Mouse (Mus musculus): ENCODE measurements at regions not wholly inside any gene's neighbourhood (a gene's known extent, or its start where the extent isn't known, plus 50 kb on each side); places are given as distances from the start of the nearest gene placed in this dataset.

- in situ Hi-C loops (cut with MboI; ENCODE audit: low pct_unique_long_range_greater_than_20kb in 1 of 2, low sequenced_read_pairs in 2 of 2, unreplicated experiment in 1 of 2): no loop called here
Measured at GRCm38 (mm10) chr4:7722893-7723292, 515.9 kb downstream of the Car8 start.

- in situ Hi-C loops (cut with MboI; ENCODE audit: low pct_unique_long_range_greater_than_20kb in 1 of 2, low sequenced_read_pairs in 2 of 2, unreplicated experiment in 1 of 2): no loop called here
Measured at GRCm38 (mm10) chr4:7688516-7688915, 550.3 kb downstream of the Car8 start.

- in situ Hi-C loops (cut with MboI; ENCODE audit: low pct_unique_long_range_greater_than_20kb in 1 of 2, low sequenced_read_pairs in 2 of 2, unreplicated experiment in 1 of 2): no loop called here
Measured at GRCm38 (mm10) chr4:7687231-7687630, 551.6 kb downstream of the Car8 start.

- in situ Hi-C loops (cut with MboI; ENCODE audit: low pct_unique_long_range_greater_than_20kb in 1 of 2, low sequenced_read_pairs in 2 of 2, unreplicated experiment in 1 of 2): no loop called here
Measured at GRCm38 (mm10) chr4:7670795-7671105, 568.1 kb downstream of the Car8 start.

- in situ Hi-C loops (cut with MboI; ENCODE audit: low pct_unique_long_range_greater_than_20kb in 1 of 2, low sequenced_read_pairs in 2 of 2, unreplicated experiment in 1 of 2): no loop called here
Measured at GRCm38 (mm10) chr4:7669992-7670794, 568.6 kb downstream of the Car8 start.

DNA sequence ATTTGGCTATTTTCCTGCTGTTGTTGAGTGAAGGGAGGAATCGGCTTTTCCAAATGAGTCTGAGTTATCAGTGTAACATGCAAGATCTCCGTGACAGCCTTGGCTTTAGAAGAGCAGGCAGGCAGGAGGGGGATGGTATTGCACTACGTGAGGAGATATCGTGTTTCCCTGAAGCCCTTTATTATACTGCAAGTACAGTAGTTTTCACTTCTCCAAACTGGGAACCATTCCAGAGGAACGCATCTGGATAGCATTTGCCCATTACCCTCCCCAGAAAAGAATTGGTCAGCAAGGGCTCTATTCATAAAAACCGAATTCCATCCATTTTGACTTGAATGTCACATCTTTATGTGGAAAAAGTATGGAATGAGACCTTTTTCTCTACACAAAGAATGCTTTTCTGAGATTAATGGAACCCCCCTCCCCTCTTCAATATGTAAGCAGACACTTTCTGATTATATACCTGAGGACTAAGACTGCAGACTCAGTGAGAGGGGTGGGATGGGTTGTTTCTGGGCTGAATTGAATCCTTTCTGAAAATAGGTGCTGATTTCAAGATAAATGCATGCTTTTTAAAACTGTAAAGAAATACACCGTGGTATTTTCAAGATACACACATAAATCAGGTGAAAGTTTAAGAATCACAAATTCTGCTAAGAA, 571.8 kb downstream of the Car8 start:
- in situ Hi-C loops (cut with MboI; ENCODE audit: low pct_unique_long_range_greater_than_20kb in 1 of 2, low sequenced_read_pairs in 2 of 2, unreplicated experiment in 1 of 2): no loop called here

- in situ Hi-C loops (cut with MboI; ENCODE audit: low pct_unique_long_range_greater_than_20kb in 1 of 2, low sequenced_read_pairs in 2 of 2, unreplicated experiment in 1 of 2): no loop called here
Measured at GRCm38 (mm10) chr4:7642878-7643590, 595.8 kb downstream of the Car8 start.

DNA sequence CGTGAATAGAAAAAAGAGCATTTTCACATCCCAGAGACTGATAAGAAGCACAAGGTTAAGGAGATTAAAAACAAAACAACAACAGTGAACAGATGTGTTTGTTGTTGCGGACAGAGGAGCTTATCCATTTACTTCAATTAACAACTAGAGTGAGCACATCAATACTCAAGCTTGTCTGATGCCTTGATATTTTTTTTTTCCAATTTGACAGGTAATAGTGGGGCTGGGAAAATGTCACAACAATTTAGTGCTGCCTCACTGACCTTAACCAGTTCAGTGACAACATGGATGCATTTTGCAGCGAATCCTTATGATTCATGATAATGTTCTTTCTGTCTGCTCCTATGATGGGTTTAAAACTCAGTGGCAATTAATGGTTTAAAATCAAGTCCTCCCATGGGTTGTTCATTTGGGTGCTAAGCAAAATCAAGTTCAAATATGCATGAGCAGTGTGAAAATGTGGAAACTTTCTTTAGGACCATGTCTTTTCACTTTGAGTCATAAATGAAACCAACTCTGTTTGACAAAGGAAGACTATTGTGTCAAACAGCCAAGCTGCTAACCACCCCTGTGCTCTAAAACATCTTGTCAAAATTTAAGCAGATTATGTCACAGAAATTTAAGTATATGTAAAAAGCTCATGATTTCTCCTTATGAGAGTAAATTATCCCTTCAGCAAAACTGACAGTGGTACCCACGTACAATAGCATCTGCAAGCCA, 641.0 kb downstream of the Car8 start:
- in situ Hi-C loops (cut with MboI; ENCODE audit: low pct_unique_long_range_greater_than_20kb in 1 of 2, low sequenced_read_pairs in 2 of 2, unreplicated experiment in 1 of 2): no loop called here

DNA sequence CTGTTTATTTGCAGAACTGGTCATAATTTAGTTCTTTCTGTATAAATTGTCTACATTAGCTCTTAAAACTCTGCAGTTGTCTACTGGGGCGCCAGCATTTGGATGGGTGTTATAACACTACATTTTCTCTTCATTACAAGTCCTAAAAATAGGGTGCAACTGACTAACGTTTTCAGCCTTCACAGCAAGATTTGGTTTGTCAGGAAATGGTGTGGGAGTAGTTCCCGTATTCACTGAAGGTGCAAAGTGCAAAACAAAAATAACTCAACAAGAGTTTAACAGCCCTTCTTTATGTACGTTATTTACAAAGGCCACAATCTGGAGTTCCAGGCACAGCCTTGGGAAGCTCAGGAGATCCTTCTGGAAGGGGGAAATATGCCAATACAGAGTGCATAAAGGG, 642.7 kb downstream of the Car8 start:
- in situ Hi-C loops (cut with MboI; ENCODE audit: low pct_unique_long_range_greater_than_20kb in 1 of 2, low sequenced_read_pairs in 2 of 2, unreplicated experiment in 1 of 2): no loop called here

DNA sequence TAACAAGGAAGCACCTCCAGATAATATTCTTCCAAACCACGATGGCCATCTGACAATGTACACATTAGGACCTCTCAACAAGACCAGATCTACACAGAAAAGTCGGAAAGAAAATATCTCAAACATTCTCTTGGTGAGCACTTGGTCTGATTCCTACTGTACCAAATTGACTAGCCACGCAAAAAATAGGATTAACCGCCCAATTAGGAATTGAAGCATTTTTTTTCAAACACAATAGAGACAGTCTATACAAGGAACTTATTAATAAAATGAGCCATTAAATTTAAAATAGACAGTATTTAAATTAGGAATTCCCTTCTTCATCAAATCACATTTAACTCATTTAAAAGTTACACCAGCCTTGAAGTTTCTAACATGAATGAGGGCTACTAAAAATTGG, 655.0 kb downstream of the Car8 start:
- in situ Hi-C loops (cut with MboI; ENCODE audit: low pct_unique_long_range_greater_than_20kb in 1 of 2, low sequenced_read_pairs in 2 of 2, unreplicated experiment in 1 of 2): no loop called here

GRCm38 (mm10) chr4:7581931-7582330, 656.9 kb downstream of the Car8 start:
- in situ Hi-C loops (cut with MboI; ENCODE audit: low pct_unique_long_range_greater_than_20kb in 1 of 2, low sequenced_read_pairs in 2 of 2, unreplicated experiment in 1 of 2): no loop called here

- in situ Hi-C loops (cut with MboI; ENCODE audit: low pct_unique_long_range_greater_than_20kb in 1 of 2, low sequenced_read_pairs in 2 of 2, unreplicated experiment in 1 of 2): no loop called here
Measured at GRCm38 (mm10) chr4:7581220-7581916, 657.5 kb downstream of the Car8 start.

DNA sequence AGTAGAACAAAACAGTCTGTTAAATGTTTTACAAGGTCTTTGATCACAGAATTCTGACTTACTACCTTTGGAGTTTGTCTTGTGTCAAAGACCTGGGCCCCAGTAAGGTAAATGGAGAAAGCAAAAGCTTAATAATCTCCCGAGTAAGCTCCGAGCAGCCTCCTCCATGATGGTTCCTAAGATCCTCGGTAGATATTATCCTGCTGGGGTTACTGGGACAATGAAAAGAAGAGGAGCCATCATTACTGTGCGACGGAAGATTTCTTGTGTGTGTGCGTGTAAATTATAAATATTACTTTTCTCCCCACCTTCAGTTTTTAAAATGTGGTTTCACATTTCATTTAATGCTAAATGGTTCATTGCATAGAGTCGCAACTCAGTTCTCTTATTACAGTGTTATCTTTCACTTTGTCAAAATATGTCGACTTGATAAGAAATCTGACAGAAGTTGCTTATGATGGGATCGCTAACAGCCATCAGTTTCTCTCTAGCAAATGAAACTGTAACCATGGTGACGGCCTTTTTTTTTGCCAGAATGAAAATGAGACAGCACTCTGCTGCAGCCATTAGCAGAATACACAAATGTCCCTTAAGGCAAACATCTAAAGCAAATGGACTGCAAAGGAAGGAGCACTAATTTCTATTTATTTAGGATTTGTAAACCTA, 658.2 kb downstream of the Car8 start:
- in situ Hi-C loops (cut with MboI; ENCODE audit: low pct_unique_long_range_greater_than_20kb in 1 of 2, low sequenced_read_pairs in 2 of 2, unreplicated experiment in 1 of 2): no loop called here

DNA sequence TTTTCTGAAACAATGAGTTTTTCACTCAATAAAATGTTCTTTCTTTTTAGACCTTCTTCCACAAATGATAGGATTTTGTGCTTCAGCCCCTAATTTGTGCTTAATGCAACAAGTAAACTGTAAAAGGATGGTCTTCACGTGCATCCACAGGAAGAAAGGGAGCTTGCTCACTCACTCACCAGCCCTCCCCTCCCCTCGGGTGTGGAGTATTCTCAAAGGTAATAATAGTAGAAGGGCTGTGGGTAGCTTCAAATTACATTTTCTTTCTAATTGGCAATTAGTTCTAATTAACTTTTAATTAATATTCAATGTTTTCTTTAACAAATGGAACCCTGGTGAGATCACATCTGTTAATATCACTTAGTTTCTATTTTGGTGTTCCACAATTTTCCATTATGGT, 664.8 kb downstream of the Car8 start:
- in situ Hi-C loops (cut with MboI; ENCODE audit: low pct_unique_long_range_greater_than_20kb in 1 of 2, low sequenced_read_pairs in 2 of 2, unreplicated experiment in 1 of 2): no loop called here

- in situ Hi-C loops (cut with MboI; ENCODE audit: low pct_unique_long_range_greater_than_20kb in 1 of 2, low sequenced_read_pairs in 2 of 2, unreplicated experiment in 1 of 2): no loop called here
Measured at GRCm38 (mm10) chr4:7567687-7568393, 671.0 kb downstream of the Car8 start.

- in situ Hi-C loops (cut with MboI; ENCODE audit: low pct_unique_long_range_greater_than_20kb in 1 of 2, low sequenced_read_pairs in 2 of 2, unreplicated experiment in 1 of 2): no loop called here
Measured at GRCm38 (mm10) chr4:7559867-7560832, 678.7 kb downstream of the Car8 start.
